In genomic region chr9:96978147-96978782, GRCm38 (mm10) we compare ENCODE assay signal across 15 mouse cellular contexts. TPM values are rescaled to one million over a fixed set of nuclear protein-coding genes. Genes with fewer than 3 reads are reported as not detected.
DNase-seq lines count a peak whose midpoint lies in the region; ATAC-seq lines count a peak whose summit lies in the region.
"Had no signal": no experiment of that assay in that cellular context is flagged by ENCODE, and none has a peak within 500 bp of the region (broad histone marks: within the 10 kb centered on the region; RNA-seq: fewer than 3 reads in every experiment).

No protein-coding gene starts in this region.

- H3K36me3 ChIP-seq in heart, embryonic 15.5 days: no peaks in the 10 kb centered on the region
- no peaks in the 10 kb centered on the region for H3K36me3 ChIP-seq in forebrain, embryonic 15.5 days
- H3K36me3 ChIP-seq in intestine, embryonic 15.5 days: no peaks in the 10 kb centered on the region
- no peaks in the 10 kb centered on the region for H3K36me3 ChIP-seq in neural tube, embryonic 12.5 days
- H3K36me3 ChIP-seq: embryonic facial prominence, embryonic 13.5 days; limb, embryonic 13.5 days; stomach, embryonic 15.5 days had no signal

- H3K4me3 ChIP-seq in heart, embryonic 15.5 days: no peak overlapping the region
- H3K4me3 ChIP-seq in forebrain, embryonic 15.5 days: no peak overlapping the region
- H3K4me3 ChIP-seq in intestine, embryonic 15.5 days (replicated peaks): no peak overlapping the region
- no peak overlapping the region for H3K4me3 ChIP-seq in neural tube, embryonic 12.5 days
- H3K4me3 ChIP-seq: embryonic facial prominence, embryonic 13.5 days; limb, embryonic 13.5 days; megakaryocyte, embryonic 14.5 days; stomach, embryonic 15.5 days had no signal

- H3K4me1 ChIP-seq in heart, embryonic 15.5 days (replicated peaks): peaks cover 71% of the 10 kb centered on the region
- peaks cover 48% of the 10 kb centered on the region for H3K4me1 ChIP-seq in forebrain, embryonic 15.5 days
- peaks cover 43% of the 10 kb centered on the region for H3K4me1 ChIP-seq in intestine, embryonic 15.5 days (replicated peaks)
- H3K4me1 ChIP-seq in neural tube, embryonic 12.5 days: peaks cover 78% of the 10 kb centered on the region
- H3K4me1 ChIP-seq: megakaryocyte, embryonic 14.5 days had no signal

- no peaks in the 10 kb centered on the region for H3K27me3 ChIP-seq in heart, embryonic 15.5 days
- H3K27me3 ChIP-seq in forebrain, embryonic 15.5 days: no peaks in the 10 kb centered on the region
- no peaks in the 10 kb centered on the region for H3K27me3 ChIP-seq in intestine, embryonic 15.5 days (replicated peaks)
- H3K27me3 ChIP-seq in neural tube, embryonic 12.5 days (replicated peaks): no peaks in the 10 kb centered on the region
- H3K27me3 ChIP-seq: embryonic facial prominence, embryonic 13.5 days; limb, embryonic 13.5 days; stomach, embryonic 15.5 days had no signal

- no peaks in the 10 kb centered on the region for H3K9me3 ChIP-seq in heart, embryonic 15.5 days (replicated peaks)
- H3K9me3 ChIP-seq in forebrain, embryonic 15.5 days: no peaks in the 10 kb centered on the region
- no peaks in the 10 kb centered on the region for H3K9me3 ChIP-seq in intestine, embryonic 15.5 days
- no peaks in the 10 kb centered on the region for H3K9me3 ChIP-seq in neural tube, embryonic 12.5 days
- H3K9me3 ChIP-seq: embryonic facial prominence, embryonic 13.5 days; limb, embryonic 13.5 days; megakaryocyte, embryonic 14.5 days; stomach, embryonic 15.5 days had no signal

- peak overlapping the region; percentile 84 for H3K27ac ChIP-seq in heart, embryonic 15.5 days
- H3K27ac ChIP-seq in forebrain, embryonic 15.5 days (replicated peaks): no peak overlapping the region
- H3K27ac ChIP-seq in intestine, embryonic 15.5 days: 0 out of 2 replicates have a peak overlapping the region, but pooled peaks have one; percentile 14
- H3K27ac ChIP-seq in neural tube, embryonic 12.5 days: no peak overlapping the region; the same call in 1 of the 2 replicates
- H3K27ac ChIP-seq: embryonic facial prominence, embryonic 13.5 days; limb, embryonic 13.5 days; stomach, embryonic 15.5 days had no signal

- H3K4me2 ChIP-seq in heart, embryonic 15.5 days: no peak overlapping the region
- H3K4me2 ChIP-seq in forebrain, embryonic 15.5 days (replicated peaks): no peak overlapping the region
- H3K4me2 ChIP-seq in intestine, embryonic 15.5 days (replicated peaks): 0 out of 2 replicates have a peak overlapping the region, but pooled peaks have one; percentile 17
- peak overlapping the region; percentile 38 for H3K4me2 ChIP-seq in neural tube, embryonic 12.5 days (replicated peaks)
- H3K4me2 ChIP-seq: embryonic facial prominence, embryonic 13.5 days; limb, embryonic 13.5 days; stomach, embryonic 15.5 days had no signal

- 67% methylated on average over 10 of the region's 10 CpGs for WGBS in heart, embryonic 15.5 days
- WGBS in forebrain, embryonic 15.5 days: 57% methylated on average over 10 of the region's 10 CpGs
- WGBS in intestine, embryonic 15.5 days: 68% methylated on average over 10 of the region's 10 CpGs
- 18% methylated on average over 10 of the region's 10 CpGs for WGBS in neural tube, embryonic 12.5 days

- no peak for DNase-seq in heart, adult 9 months (ENCODE audit: low spot score in 2 of 2)
- DNase-seq in spleen, postnatal 4 days (ENCODE audit: low spot score in 2 of 2): no peak
- DNase-seq: cerebellum, postnatal 25 days; layer of hippocampus, postnatal 36 days; lung, adult 2 months; right cerebral cortex, postnatal 25 days had no signal

- H3K9ac ChIP-seq in heart, embryonic 15.5 days: no peak overlapping the region
- no peak overlapping the region for H3K9ac ChIP-seq in forebrain, embryonic 15.5 days (replicated peaks)
- H3K9ac ChIP-seq in intestine, embryonic 15.5 days: no peak overlapping the region
- H3K9ac ChIP-seq in neural tube, embryonic 12.5 days: no peak overlapping the region
- H3K9ac ChIP-seq: embryonic facial prominence, embryonic 13.5 days; limb, embryonic 13.5 days; stomach, embryonic 15.5 days had no signal

- no peak for ATAC-seq in heart, embryonic 15.5 days (replicated peaks; ENCODE audit: insufficient number of reproducible peaks, insufficient read depth, low FRiP score, low read depth)
- ATAC-seq in forebrain, embryonic 15.5 days (replicated peaks): 0 out of 2 replicates have a peak, but pooled peaks have one; percentile 10
- peak; percentile 67 for ATAC-seq in intestine, embryonic 15.5 days
- ATAC-seq in neural tube, embryonic 12.5 days (ENCODE audit: low FRiP score, low read depth): 0 out of 2 replicates have a peak, but pooled peaks have one; percentile 14
- no peak for ATAC-seq in megakaryocyte, adult 5-6 weeks (ENCODE audit: poor library complexity, severe bottlenecking)

RNA-seq across cellular contexts. Expression of gene Spsb4, which starts 40.4 kb away (rescaled TPM):
- 48.1 and 49.3 TPM in 2 replicates for polyA plus RNA-seq in heart, embryonic 15.5 days (2015; fragmentation: Nextera tagmentation; extraction: Ambion mirVana)
- 24.7 and 25.6 TPM in 2 replicates for polyA plus RNA-seq in forebrain, embryonic 15.5 days (2015; fragmentation: Nextera tagmentation; extraction: Ambion mirVana)
- 29.3 and 29.9 TPM in 2 replicates for polyA plus RNA-seq in intestine, embryonic 15.5 days (2015; fragmentation: Nextera tagmentation; extraction: Ambion mirVana)
- polyA plus RNA-seq in neural tube, embryonic 12.5 days (2016; fragmentation: Nextera tagmentation; extraction: Ambion mirVana): 126 TPM in 2 replicates
- total RNA-seq in megakaryocyte, adult 5-6 weeks (2015): 3.1 and 4.4 TPM in 2 replicates
- total RNA-seq in megakaryocyte, adult 5-6 weeks (2017): 4.1 and 4.2 TPM in 2 replicates

Comparison
In these comparisons a context has a peak if more than half of its experiments do, and no peak if none do; other contexts are left out.
1. ATAC-seq: peak in forebrain, embryonic 15.5 days (single experiment), intestine, embryonic 15.5 days (single experiment) and neural tube, embryonic 12.5 days (single experiment); none in heart, embryonic 15.5 days (single experiment) and megakaryocyte, adult 5-6 weeks (single experiment).
2. H3K27ac ChIP-seq: peak in heart, embryonic 15.5 days (single experiment) and intestine, embryonic 15.5 days (single experiment); none in forebrain, embryonic 15.5 days (single experiment) and neural tube, embryonic 12.5 days (single experiment).
3. H3K4me2 ChIP-seq: peak in intestine, embryonic 15.5 days (single experiment) and neural tube, embryonic 12.5 days (single experiment); none in heart, embryonic 15.5 days (single experiment) and forebrain, embryonic 15.5 days (single experiment).